Mouse (Mus musculus) megakaryocyte, embryonic 14.5 days (primary cell): ENCODE measurements around the gene Ndufs5.

Source experiments
- FLI1 ChIP-seq: IDR thresholded peaks from 2 replicates; pipeline ENCODE4 v1.6.1; 2012; ENCODE audit warnings: low read length, inconsistent platforms, mixed read lengths
- GATA1 ChIP-seq: IDR thresholded peaks from 3 replicates; pipeline ENCODE4 v1.6.1; 2012; ENCODE audit warnings: mixed read lengths, low read length, inconsistent platforms, borderline replicate concordance

- no peak for TF ChIP-seq GATA1
- no peak for TF ChIP-seq FLI1
Measured at GRCm38 (mm10) chr4:123738708-123739107, 20.7 kb upstream of the Ndufs5 start.
